Mouse (Mus musculus) liver, adult 2 months (tissue): ENCODE measurements around the gene Tnni2.

Source experiments
- CTCF ChIP-seq: fragments of 200-500 bp; IDR thresholded peaks from 2 replicates; pipeline ENCODE4 v1.5.1; 2011; ENCODE audit warnings: low read depth, low read length, control low read depth
- POLR2A ChIP-seq: fragments of 200-500 bp; IDR thresholded peaks from 2 replicates; pipeline ENCODE4 v1.6.1; 2011; ENCODE audit warnings: low read length, control low read depth; ENCODE audit not compliant: insufficient read depth; ENCODE audit errors: extremely low read depth

- TF ChIP-seq CTCF (no peak), POLR2A (no peak)
Measured at GRCm38 (mm10) chr7:142441585-142441984, at the start of gene Tnni2.
